Mouse (Mus musculus): Measurements from ENCODE around the gene Cdipt.

The Cdipt gene

GRCm38 (mm10) chr7:127024755-127025555, 49.2 kb downstream of the Cdipt start:
- DNase-seq (ENCODE audit: low read depth) = peak; percentile 70

- DNase-seq (ENCODE audit: low read depth) = no peak
Observed at GRCm38 (mm10) chr7:127025556-127026160, 49.9 kb downstream of the Cdipt start.

- DNase-seq (ENCODE audit: low read depth) = no peak
Observed at GRCm38 (mm10) chr7:127026161-127026600, 50.5 kb downstream of the Cdipt start.

GRCm38 (mm10) chr7:127026616-127026983, 50.9 kb downstream of the Cdipt start:
- DNase-seq (ENCODE audit: low read depth) = no peak

DNA sequence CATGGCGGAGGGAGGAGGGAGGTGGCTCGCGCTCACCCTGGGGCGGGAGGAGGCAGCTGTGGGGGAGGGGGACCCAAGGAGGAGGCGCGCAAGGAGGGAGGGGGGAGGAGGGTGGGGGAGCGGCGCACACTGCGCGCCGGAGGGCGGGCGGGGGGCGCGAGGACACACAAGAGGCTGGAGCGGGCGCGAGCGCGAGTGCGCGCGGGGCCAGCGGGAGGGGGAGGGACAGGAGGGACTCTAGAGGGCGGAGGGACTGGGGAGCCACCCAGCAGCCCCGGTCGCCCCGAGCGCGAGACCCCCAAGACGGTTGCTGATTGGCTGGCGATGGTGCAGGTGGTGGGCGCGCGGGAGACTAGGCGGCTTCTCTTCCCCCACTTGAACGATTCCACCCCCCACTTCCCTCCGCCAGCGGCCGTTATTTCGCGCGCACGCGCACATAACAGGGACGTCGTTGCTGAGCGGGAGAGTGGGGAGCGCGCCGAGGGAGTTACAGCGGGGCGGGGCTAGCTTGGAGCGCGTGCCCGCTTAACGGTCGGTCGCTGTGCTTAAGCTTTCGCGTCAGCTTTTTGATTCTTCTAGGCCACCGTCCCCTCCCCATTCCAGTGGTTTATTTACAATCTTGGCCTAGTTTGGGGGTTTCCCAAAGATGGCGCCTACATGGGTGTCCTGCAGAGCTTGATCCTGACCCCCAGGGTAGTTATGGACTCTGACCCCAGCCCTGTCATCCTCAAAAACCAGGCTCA, 51.4 kb downstream of the Cdipt start, which contains the start of gene Maz:
Gene Maz (minus strand): TSS at position 54 of the 743 bp plus-strand sequence.
- peak; percentile 98 for DNase-seq (ENCODE audit: low read depth)

DNA sequence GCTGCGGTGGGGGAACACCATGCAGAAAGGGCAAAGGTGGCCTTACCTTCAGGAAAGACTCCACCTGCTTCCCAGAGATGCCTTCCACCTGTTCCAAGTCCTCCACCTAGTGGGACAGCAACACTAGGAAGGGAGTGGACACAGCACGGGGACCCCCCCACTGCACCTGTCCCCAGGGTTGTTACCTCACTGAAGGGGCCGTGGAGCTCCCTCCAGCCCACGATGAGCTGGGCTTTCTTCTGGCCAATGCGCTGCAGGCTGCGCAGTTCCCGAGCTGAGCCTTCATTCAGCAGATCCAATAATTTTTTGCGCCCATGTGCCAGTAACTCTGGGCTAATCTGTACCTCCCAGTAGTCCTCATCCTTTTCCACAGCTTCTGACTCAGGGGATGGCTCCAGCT, 52.2 kb downstream of the Cdipt start:
- no peak for DNase-seq (ENCODE audit: low read depth)
